Mouse (Mus musculus) cerebellum, adult 2 months (tissue): ENCODE data around the gene Ddx23.

Experiments
- CTCF ChIP-seq: fragments of 200-500 bp; IDR thresholded peaks from 2 replicates; pipeline ENCODE4 v1.5.1; 2011; ENCODE audit warnings: low read depth, mild to moderate bottlenecking, control low read depth, low read length, moderate library complexity, borderline replicate concordance; ENCODE audit not compliant: insufficient read depth
- POLR2A ChIP-seq: fragments of 200-500 bp; IDR thresholded peaks from 2 replicates; pipeline ENCODE4 v1.6.1; 2011; ENCODE audit warnings: low read length, control low read depth, borderline replicate concordance; ENCODE audit not compliant: insufficient read depth

- TF ChIP-seq CTCF: no peak
- no peak for TF ChIP-seq POLR2A
These were observed 32.2 kb downstream of the Ddx23 start, which contains the start of gene Cacnb3 for GRCm38 (mm10) chr15:98630540-98630939.
